Mouse (Mus musculus) adrenal gland, adult 2 months (tissue): ENCODE data around the gene Fam214b. TPM values are rescaled to one million over a fixed set of nuclear protein-coding genes. Genes with fewer than 3 reads are reported as not detected.

Source experiments
- DNase-seq: peaks from one replicate; pipeline ENCODE4 v3.0.0; 2021
- polyA plus RNA-seq: library from polyadenylated mRNA; depleted of rRNA; stranded (reverse); fragments of >200 nt; gene quantifications from 2 replicates; pipeline ENCODE4 v1.2.3, GENCODE M21; 2012; rRNA removed
- total RNA-seq, 2 experiments: library from RNA; stranded (reverse); gene quantifications; 2 replicates each; pipeline ENCODE4 v1.2.3; 2021

Gene Fam214b
- total and polyA plus RNA-seq, 3 experiments = 42.1 to 51.5 (median 51.5) TPM

- DNase-seq = peak; percentile 90
Observed at GRCm38 (mm10) chr4:43010161-43011038, 35.6 kb downstream of the Fam214b start, which contains the start of gene Fancg. TSS of gene Fancg (minus strand) at chr4:43010506.

GRCm38 (mm10) chr4:43005765-43006164 lies 40.3 kb downstream of the Fam214b start:
- DNase-seq = no peak

GRCm38 (mm10) chr4:43004951-43005350 lies 41.1 kb downstream of the Fam214b start:
- no peak for DNase-seq

GRCm38 (mm10) chr4:43002756-43003439 lies 43.1 kb downstream of the Fam214b start:
- DNase-seq = no peak

GRCm38 (mm10) chr4:43001272-43001671 lies 44.7 kb downstream of the Fam214b start:
- DNase-seq = no peak

- DNase-seq = peak; percentile 100
Observed at GRCm38 (mm10) chr4:43000141-43000986, 45.7 kb downstream of the Fam214b start, which contains the start of gene Vcp. TSS of gene Vcp (minus strand) at chr4:43000507.

- DNase-seq = peak; percentile 91
Observed at GRCm38 (mm10) chr4:42999451-43000140, 46.4 kb downstream of the Fam214b start.

GRCm38 (mm10) chr4:42998022-42998421 lies 48.0 kb downstream of the Fam214b start:
- DNase-seq = no peak

GRCm38 (mm10) chr4:42988296-42988695 lies 57.7 kb downstream of the Fam214b start:
- DNase-seq = no peak

Other genes starting within 250 kb of the Fam214b start
- gene Fam205a1, start 192.3 kb downstream of the Fam214b start, total RNA-seq = not detected
- not detected in 2 replicates for gene Fam205a1, start 192.3 kb downstream of the Fam214b start, polyA plus RNA-seq
- under 1 TPM in 1 of 2 experiments, not detected in 1; 0.14 TPM for gene Gm12394, start 189.4 kb downstream of the Fam214b start, total RNA-seq
- gene Gm12394, start 189.4 kb downstream of the Fam214b start, polyA plus RNA-seq = not detected in 2 replicates
- under 1 TPM in 1 of 2 experiments, not detected in 1; 0.17 TPM for gene Fam205c, start 172.0 kb downstream of the Fam214b start, total RNA-seq
- gene Fam205c, start 172.0 kb downstream of the Fam214b start, polyA plus RNA-seq = not detected in 2 replicates
- gene Phf24, start 129.6 kb downstream of the Fam214b start, total RNA-seq = 1 to 10 TPM in 1 of 2 experiments, under 1 TPM in 1; 0.92 to 2.6 TPM
- gene Phf24, start 129.6 kb downstream of the Fam214b start, polyA plus RNA-seq = 1.8 and 3.1 TPM in 2 replicates
- gene Dnajb5, start 96.4 kb downstream of the Fam214b start, total RNA-seq = 10 to 100 TPM; 17.7 to 18.3 TPM
- 7.4 TPM in 2 replicates for gene Dnajb5, start 96.4 kb downstream of the Fam214b start, polyA plus RNA-seq
- not detected for gene 1700022I11Rik, start 76.6 kb downstream of the Fam214b start, total RNA-seq
- not detected in 2 replicates for gene 1700022I11Rik, start 76.6 kb downstream of the Fam214b start, polyA plus RNA-seq
- 100 to 1,000 TPM; 305 to 320 TPM for gene Vcp, start 45.7 kb downstream of the Fam214b start, total RNA-seq
- gene Vcp, start 45.7 kb downstream of the Fam214b start, polyA plus RNA-seq = 671 and 857 TPM in 2 replicates
- 1 to 10 TPM; 7.7 to 8.9 TPM for gene Fancg, start 35.7 kb downstream of the Fam214b start, total RNA-seq
- 10.8 and 13.5 TPM in 2 replicates for gene Fancg, start 35.7 kb downstream of the Fam214b start, polyA plus RNA-seq
- 10 to 100 TPM; 16.5 to 20.2 TPM for gene Pigo, start 20.4 kb downstream of the Fam214b start, total RNA-seq
- gene Pigo, start 20.4 kb downstream of the Fam214b start, polyA plus RNA-seq = 21.3 and 25.4 TPM in 2 replicates
- 100 to 1,000 TPM; 227 to 252 TPM for gene Stoml2, start 14.5 kb downstream of the Fam214b start, total RNA-seq
- 192 and 291 TPM in 2 replicates for gene Stoml2, start 14.5 kb downstream of the Fam214b start, polyA plus RNA-seq
- gene Unc13b, start 12.7 kb upstream of the Fam214b start, total RNA-seq = 10 to 100 TPM; 10.6 to 11.1 TPM
- 6.0 and 8.6 TPM in 2 replicates for gene Unc13b, start 12.7 kb upstream of the Fam214b start, polyA plus RNA-seq
- gene Atp8b5, start 220.9 kb upstream of the Fam214b start, total RNA-seq = under 1 TPM; 0.37 to 0.45 TPM
- gene Atp8b5, start 220.9 kb upstream of the Fam214b start, polyA plus RNA-seq = 0.15 and 0.21 TPM in 2 replicates